Mouse (Mus musculus): ENCODE results near the gene Zfp661. TPM values are rescaled to one million over a fixed set of nuclear protein-coding genes. Genes with fewer than 3 reads are reported as not detected.
"Not testable (repeated sequence)": the region's sequence is repeated elsewhere in the genome, so short reads cannot be mapped to it uniquely, and the experiment has no call there.

The Zfp661 gene
- total RNA-seq, 2 experiments from 2014 or later, result 7.8 to 8.6 TPM

DNA sequence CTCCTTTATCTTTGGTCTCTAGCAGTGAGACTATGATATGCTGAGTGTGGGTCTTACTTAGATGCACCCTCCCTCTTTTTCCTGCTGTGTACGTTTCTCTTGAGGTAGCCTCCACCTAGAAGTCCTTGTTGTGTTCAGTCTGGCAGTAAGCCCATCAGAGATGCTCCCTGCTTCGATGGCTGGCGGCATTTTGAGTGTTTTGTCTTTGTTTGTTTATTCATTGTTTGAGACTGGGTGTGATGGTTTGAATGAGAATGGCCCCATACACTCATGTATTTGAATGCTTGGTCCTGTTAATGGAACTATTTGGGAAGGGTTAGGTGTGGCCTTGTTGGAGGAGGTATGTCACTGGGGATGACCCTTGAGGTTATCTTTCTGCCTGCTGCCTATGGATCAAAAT, 18.3 kb upstream of the Zfp661 start:
- TF ChIP-seq CTCF (conservative IDR thresholded peaks at IDR 0.05), result no peak
- Histone ChIP-seq H3K27ac (no peak overlapping the region), H3K4me3 (no peak overlapping the region)
- no peak for DNase-seq (ENCODE audit: low spot score in 2 of 2)

DNA sequence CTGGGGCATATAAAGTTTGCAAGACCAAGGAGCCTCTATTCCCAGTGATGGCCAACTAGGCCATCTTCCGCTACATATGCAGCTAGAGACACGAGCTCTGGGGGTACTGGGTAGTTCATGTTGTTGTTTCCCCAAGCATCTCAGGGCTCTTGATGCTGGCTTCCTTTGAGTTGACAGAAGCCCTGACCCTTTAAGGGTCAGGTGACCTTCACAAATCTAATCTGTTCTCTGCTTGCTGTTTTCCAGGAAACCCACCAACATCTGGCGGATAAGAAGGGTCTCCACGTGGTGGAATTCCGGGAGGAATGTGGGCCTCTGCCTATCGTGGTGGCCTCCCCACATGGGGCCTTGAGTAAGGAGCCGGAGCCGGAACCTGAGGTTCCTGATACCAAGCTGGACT, 16.5 kb upstream of the Zfp661 start:
- H3K27ac ChIP-seq; DNase-seq (ENCODE audit: low spot score in 2 of 2); H3K4me3 ChIP-seq: not testable (repeated sequence)

DNA sequence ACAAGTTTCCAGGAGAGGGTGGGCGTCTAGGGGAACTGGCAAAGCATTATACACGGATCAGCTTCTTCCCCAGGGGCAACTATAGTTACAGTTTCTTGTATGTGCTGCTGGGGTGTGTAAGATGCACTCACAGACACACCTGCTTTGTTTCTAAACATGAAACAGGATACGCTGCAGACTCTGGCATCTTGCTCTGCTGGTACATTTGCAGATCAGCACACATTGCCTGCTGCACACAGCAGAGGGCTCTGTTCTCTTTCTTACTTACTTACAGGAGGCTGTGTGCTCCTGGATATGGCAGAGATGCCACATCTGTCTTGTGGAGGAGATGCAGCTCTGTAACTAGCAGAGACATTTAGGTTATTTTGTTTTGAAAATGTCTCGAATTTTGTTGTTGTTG, 3.9 kb upstream of the Zfp661 start:
- H3K27ac ChIP-seq, result no peak overlapping the region
- peak; percentile 67 for TF ChIP-seq CTCF (conservative IDR thresholded peaks at IDR 0.05)
- no peak overlapping the region for H3K4me3 ChIP-seq
- no peak for DNase-seq (ENCODE audit: low spot score in 2 of 2)

DNA sequence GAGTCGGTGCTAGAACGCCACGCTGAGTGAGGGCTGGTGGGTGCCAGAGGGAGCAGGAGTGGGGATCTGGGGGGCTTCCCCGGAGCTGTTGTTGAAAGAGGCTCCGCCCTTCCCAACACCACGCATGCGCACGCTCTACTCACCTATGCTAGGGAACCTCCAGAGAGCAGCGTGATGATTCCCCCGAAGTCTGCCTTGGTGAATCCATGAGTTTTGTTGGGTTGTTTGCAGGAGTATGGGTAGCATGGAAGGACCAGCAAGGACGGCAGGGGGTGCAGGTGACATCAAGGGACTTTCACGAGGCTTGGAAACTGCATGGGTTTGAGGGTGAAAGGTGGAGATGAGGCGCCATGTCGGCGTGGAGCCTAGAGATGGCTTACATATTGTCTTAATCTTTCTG, 3.3 kb upstream of the Zfp661 start:
- H3K4me3 ChIP-seq, result no peak overlapping the region
- DNase-seq (ENCODE audit: low spot score in 2 of 2), result no peak
- no peak overlapping the region for H3K27ac ChIP-seq
- TF ChIP-seq CTCF (conservative IDR thresholded peaks at IDR 0.05), result no peak

DNA sequence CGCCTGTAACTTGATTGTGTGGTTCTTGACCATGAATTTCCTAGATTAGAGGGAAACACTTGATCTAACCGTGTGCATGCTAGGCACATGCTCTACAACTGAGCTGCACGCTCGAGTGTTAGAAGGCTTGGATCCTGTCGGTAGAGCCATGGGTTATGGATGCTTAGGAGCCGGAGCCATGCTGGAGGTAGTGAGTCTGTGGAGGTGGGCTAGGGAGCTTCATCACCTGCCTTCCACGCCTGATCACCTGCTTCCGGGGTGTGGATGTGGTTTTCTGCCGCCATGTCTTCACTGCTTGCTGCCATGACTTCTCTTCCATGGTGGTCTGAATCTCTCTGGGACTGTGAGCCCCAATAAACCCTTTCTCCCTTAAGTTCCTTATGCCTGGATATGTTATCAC, 2.0 kb upstream of the Zfp661 start:
- no peak overlapping the region for H3K27ac ChIP-seq
- no peak for DNase-seq (ENCODE audit: low spot score in 2 of 2)
- no peak for TF ChIP-seq CTCF (conservative IDR thresholded peaks at IDR 0.05)

DNA sequence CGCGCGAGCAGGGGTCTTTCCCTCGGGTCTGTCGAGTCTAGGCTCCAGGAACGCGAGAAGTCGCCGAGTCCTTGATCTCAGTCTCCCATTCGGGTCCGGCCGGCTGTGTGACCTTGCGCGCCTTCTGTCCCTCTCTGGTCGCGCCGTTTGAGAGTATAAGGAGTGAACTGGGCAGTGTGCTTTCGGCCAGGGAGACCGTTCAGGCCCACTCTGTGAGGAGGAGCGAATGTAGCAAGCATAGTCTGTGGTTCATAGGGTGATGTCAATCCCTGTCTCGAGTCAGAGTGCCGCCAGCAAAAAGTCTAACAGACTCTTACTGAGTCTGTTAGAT, 585 bp upstream of the Zfp661 start:
- Histone ChIP-seq H3K4me3 (peak overlapping the region; percentile 79), H3K27ac (peak overlapping the region; percentile 100)
- no peak for DNase-seq (ENCODE audit: low spot score in 2 of 2)
- TF ChIP-seq CTCF (conservative IDR thresholded peaks at IDR 0.05), result no peak

More for the DNA sequence above, 2.0 kb upstream of the Zfp661 start:
- H3K4me3 ChIP-seq, result no peak overlapping the region; the same call in 1 of the 2 replicates

DNA sequence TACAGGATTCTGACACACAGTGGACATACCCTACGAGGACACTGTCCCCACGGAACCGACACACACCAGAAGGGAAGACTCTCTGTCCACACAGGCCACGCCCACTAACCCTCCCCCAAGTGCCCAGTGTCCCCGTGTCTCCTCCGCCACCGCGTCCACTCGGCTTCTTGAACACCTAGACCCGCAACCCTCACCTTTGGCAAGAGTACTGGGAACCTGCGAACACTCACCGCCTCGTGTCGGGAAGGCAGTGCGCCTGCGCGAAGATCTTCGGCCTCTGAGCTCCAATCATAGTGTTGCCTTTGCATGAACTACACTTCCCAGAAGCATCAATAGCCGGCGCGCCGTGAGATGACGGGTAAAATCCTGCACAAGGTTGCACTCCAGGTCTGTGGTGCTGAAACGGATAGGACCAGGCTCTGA, 2.4 kb downstream of the Zfp661 start:
- DNase-seq (ENCODE audit: low spot score in 2 of 2), result peak; percentile 91 to 95
- Histone ChIP-seq H3K4me3 (peak overlapping the region; percentile 75), H3K27ac (peak overlapping the region; percentile 81)
- peak; percentile 44 for TF ChIP-seq CTCF (conservative IDR thresholded peaks at IDR 0.05)

DNA sequence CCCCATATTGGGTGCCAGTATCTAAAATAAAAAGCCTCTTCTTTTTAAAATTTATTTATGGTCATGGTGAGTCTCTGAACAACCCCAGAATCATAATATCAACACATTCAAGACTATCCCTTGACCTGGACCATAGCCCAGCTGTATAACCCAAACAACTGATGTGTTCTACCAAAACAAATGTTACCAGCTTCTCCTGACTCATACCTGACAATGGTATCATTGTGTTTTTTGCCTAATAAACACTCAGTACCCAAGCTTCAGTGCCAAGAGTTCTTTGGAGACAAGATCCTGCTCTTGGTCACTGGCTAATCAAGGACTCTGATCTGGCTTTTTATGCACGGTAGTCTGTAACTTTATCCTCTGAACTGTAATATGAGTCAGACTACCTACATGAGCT, 13.6 kb downstream of the Zfp661 start:
- no peak for TF ChIP-seq CTCF (conservative IDR thresholded peaks at IDR 0.05)
- no peak for DNase-seq (ENCODE audit: low spot score in 2 of 2)
- Histone ChIP-seq H3K27ac (no peak overlapping the region), H3K4me3 (no peak overlapping the region)

DNA sequence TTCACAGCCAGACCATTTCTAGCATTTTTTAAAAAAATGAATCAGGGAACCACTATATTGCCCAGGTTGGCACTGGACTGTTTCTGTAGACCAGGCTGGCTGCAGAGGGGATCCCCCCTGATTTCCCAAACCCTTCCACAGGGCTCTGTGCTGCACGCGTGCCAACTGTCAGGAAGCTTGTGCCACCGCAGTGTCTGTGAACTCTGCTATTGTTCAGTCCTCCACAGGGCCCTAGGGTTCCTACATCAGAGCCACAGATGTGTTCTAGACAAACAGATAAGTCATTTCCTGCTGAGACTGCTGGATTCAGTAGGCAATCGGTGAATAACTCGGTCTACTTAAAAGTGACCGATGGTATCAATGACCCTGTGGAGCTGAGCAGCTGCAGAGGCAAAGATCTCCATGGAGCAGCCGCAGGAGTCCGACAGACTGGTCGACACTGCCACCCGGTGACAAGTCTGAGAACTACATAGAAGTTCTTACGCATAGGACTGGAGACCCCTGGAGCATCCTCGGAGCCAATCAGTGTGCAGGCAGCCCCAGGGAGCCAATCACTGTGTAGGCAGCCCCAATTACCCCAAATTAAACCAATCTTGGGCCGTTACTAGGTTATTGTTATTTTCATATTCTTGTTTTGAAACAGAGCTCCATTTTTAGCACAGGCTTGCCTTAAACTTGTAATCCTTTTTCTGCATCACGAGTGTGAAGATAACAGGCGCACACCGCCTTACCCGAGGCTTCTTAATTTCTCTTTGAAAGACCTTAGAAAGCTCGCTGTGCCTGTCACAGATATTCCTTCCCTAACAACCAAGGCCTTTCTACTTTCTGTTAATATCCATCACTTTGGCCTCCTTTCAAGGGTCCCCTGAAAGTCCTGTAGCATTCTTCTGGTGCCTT, 27.6 kb downstream of the Zfp661 start:
- peak; percentile 95 for DNase-seq (ENCODE audit: low spot score in 2 of 2)
- peak; percentile 95 for TF ChIP-seq CTCF (conservative IDR thresholded peaks at IDR 0.05)
- Histone ChIP-seq H3K4me3 (peak overlapping the region; percentile 41), H3K27ac (peak overlapping the region; percentile 68; the same call in 1 of the 2 replicates)

DNA sequence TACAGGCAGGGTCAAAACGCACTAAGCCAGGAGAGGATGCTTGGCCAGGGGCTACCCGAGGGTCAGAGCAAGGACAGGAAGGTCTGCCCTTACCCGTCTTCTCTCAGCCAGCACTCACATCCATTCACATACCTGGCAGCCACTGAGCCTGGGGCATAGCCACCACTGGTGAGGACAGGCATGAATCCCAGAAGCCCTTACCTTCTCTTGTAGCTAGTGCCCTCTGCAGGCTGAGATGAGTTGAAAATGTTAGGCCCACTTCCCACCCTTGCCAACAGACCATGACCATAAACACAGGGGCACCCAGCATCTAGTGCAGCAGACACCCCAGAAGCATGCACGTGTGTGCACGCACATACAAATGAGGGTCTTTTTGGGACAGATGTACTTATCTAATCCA, 35.8 kb downstream of the Zfp661 start:
- DNase-seq (ENCODE audit: low spot score in 2 of 2), result peak; percentile 49 to 52
- peak; percentile 83 for TF ChIP-seq CTCF (conservative IDR thresholded peaks at IDR 0.05)
- Histone ChIP-seq H3K27ac (no peak overlapping the region), H3K4me3 (no peak overlapping the region)

DNA sequence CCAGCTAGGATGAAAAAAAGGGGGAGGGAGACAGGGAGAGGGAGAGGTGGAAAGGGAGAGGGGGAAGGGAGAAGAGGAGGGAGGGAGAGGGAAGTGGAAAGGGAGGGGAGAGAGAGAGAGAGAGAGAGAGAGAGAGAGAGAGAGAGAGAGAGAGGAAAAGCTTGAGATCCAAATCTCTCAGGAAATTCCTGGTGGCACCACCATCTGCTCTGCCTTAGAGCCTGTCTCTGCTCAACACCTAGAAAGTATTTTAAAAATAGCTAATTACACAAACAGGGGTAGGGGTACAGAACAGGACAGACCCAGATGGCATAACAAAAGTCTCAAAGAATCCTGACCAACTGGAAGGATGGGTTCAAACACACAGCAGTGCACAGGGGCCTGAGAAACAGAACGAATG, 36.4 kb downstream of the Zfp661 start:
- H3K4me3 ChIP-seq, result no peak overlapping the region
- TF ChIP-seq CTCF (conservative IDR thresholded peaks at IDR 0.05), result no peak
- no peak for DNase-seq (ENCODE audit: low spot score in 2 of 2)
- no peak overlapping the region for H3K27ac ChIP-seq

DNA sequence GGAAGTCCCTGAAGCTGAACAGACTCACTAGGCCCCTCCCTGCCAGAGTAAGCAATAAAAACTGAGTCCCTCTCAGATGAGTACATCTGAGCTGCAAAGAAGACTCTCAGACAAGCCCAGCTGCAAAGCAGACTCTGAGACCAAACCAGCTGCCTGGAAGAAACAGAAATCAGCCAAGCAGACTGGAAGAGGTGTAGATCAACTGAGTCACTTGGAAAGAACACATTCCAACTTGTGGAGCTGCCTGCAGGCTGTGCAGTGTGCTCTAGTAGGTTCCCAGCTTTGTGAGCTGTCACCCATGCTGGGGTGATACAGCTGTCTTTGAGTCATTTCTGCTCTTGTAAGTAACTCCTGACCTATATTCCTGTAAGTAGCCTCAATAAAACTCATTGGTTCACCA, 37.2 kb downstream of the Zfp661 start:
- DNase-seq (ENCODE audit: low spot score in 2 of 2), result no peak
- H3K27ac ChIP-seq, result no peak overlapping the region
- H3K4me3 ChIP-seq, result no peak overlapping the region
- TF ChIP-seq CTCF (conservative IDR thresholded peaks at IDR 0.05), result no peak

DNA sequence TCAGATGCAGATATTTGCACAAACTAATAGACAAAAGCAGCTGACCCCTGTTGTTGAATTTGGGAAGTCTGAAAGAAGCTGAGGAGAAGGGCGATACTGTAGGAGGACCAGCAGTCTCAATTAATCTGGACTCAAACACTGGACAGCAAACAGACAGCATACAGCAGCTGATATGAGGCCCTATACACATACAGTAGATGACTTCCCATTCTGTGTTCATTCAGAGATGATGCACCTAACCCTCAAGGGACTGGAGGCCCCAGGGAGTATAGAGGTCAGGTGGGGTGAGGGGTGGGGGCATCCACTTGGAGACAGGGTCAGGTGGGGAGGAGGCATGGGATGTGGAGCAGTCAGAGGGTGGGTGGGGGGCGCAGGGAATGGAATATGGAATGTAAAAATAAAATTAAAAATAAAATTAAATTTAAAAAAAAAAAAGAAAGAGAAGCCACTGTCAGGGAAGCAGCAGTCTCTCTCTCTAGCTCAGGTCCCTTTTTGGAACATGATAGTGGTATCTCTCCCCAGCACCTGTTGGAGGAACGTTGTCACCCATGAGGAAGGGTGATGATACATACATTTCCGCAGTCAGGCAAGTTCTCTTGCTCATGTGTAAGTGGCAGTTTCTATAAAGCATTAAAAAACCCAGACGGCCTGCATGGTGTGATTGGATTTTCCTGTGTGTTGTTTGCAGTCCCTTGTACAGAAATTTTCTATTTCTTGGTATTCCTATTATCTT, 38.4 kb downstream of the Zfp661 start:
- Histone ChIP-seq H3K4me3 (no peak overlapping the region), H3K27ac (no peak overlapping the region)
- no peak for DNase-seq (ENCODE audit: low spot score in 2 of 2)
- no peak for TF ChIP-seq CTCF (conservative IDR thresholded peaks at IDR 0.05)

DNA sequence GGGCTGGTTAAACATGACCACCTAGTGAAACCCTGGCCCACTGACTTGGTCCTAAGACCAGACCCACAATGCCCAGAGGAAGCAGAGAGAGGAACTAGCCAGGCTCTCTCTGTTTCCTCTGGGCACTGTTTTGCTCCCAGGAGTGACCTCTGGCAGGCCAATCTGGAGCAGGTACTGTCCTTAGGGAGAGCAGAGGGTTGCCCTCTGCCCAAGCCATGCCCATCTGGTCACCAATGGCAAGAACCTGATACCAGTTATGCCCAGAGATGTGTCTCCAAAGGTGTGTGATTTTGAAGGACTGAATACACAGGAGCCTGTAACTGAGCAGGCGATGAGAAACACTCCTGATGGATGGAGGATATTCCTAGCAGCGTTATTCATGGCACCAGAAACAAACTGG, 45.2 kb downstream of the Zfp661 start:
- no peak overlapping the region for H3K4me3 ChIP-seq
- no peak for TF ChIP-seq CTCF (conservative IDR thresholded peaks at IDR 0.05)
- no peak overlapping the region for H3K27ac ChIP-seq
- DNase-seq (ENCODE audit: low spot score in 2 of 2), result no peak

Measured in layer of hippocampus, adult 2 months (tissue).